Mouse (Mus musculus): ENCODE data around the gene Kcna10. TPM values are rescaled to one million over a fixed set of nuclear protein-coding genes. Genes with fewer than 3 reads are reported as not detected.
A peak's percentile ranks its signal among the peaks of the same experiment; 100 is the strongest.

The Kcna10 gene
- polyA plus RNA-seq, 1 experiment from 2014 or later: not detected

DNA sequence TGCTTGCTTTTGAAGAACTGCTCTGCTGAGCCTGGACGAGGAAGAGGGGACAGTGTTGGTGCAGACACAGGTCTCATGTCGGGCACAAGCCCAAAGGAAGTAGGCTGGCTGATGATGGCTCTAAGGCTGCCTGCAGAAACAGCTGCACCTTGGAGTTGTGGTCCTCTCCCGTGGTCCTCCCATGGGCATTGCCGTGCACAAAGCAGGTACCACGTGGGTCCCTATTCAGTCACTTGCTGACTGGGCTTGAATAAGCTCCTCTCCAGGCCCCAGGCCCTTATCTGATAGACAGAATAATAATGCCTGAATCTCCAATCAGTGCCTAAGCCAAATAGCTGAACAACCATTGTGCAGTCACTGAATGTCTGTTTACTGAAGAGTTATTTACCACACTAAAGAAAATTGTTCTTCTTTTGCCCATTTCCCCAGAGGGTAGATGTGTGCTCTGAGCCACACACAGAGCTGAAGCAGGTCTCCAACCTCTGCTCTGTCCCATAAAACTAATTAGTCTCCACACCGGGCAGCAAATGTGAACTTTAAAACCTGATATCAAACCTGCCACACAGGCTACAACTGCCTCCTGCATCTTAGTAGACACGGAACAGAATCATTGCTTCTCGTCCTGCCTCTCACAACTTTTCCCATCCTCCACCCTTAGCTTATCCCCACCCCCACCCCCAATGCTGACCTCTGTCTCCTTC is 33.7 kb downstream of the Kcna10 start:
- no peaks in the 10 kb centered on the region for H3K4me1 ChIP-seq (ENCODE audit: insufficient read depth)
- H3K4me3 ChIP-seq (ENCODE audit: low read depth, low read length): no peak overlapping the region
- H3K9me3 ChIP-seq (ENCODE audit: low read depth, low read length): no peaks in the 10 kb centered on the region
- TF ChIP-seq CTCF (IDR thresholded peaks at IDR 0.05; ENCODE audit: low read depth): no peak
- no peaks in the 10 kb centered on the region for H3K36me3 ChIP-seq (ENCODE audit: insufficient read depth)
- no peak overlapping the region for H3K4me2 ChIP-seq
- H3K27me3 ChIP-seq (ENCODE audit: insufficient read depth, low read length): no peaks in the 10 kb centered on the region
- WGBS: 69% methylated on average over 8 of the region's 8 CpGs
- H3K9ac ChIP-seq: no peak overlapping the region
- H3K27ac ChIP-seq (ENCODE audit: low read depth): no peak overlapping the region
- DNase-seq: no peak
- ATAC-seq (ENCODE audit: insufficient read depth): no peak

DNA sequence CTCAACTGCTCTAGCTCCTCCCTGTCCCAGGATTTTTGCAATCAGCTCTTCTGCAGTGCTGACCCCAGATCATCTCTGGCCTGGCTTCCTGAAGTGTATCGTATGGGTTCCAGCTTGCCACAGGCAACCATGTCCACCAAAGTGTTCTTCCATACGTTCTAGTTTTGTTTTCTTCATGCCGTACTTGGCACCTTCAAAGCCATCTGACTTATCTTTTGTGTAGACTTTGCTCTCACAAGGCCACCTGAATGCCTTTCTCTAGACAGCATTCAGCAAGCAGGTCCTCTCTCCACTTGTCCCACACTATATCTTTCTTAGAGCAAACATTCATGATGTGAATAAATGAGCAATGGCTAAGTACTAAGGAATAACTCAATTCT is 34.2 kb downstream of the Kcna10 start:
- DNase-seq (no peak), ATAC-seq (ENCODE audit: insufficient read depth) (no peak)
- H3K4me1 ChIP-seq (ENCODE audit: insufficient read depth): no peaks in the 10 kb centered on the region
- H3K4me3 ChIP-seq (ENCODE audit: low read depth, low read length): no peak overlapping the region
- H3K4me2 ChIP-seq: no peak overlapping the region
- no peaks in the 10 kb centered on the region for H3K9me3 ChIP-seq (ENCODE audit: low read depth, low read length)
- no peaks in the 10 kb centered on the region for H3K27me3 ChIP-seq (ENCODE audit: insufficient read depth, low read length)
- no peak overlapping the region for H3K27ac ChIP-seq (ENCODE audit: low read depth)
- H3K9ac ChIP-seq: no peak overlapping the region
- WGBS: 62% methylated on average over 3 of the region's 3 CpGs
- H3K36me3 ChIP-seq (ENCODE audit: insufficient read depth): no peaks in the 10 kb centered on the region
- TF ChIP-seq CTCF (IDR thresholded peaks at IDR 0.05; ENCODE audit: low read depth): no peak

DNA sequence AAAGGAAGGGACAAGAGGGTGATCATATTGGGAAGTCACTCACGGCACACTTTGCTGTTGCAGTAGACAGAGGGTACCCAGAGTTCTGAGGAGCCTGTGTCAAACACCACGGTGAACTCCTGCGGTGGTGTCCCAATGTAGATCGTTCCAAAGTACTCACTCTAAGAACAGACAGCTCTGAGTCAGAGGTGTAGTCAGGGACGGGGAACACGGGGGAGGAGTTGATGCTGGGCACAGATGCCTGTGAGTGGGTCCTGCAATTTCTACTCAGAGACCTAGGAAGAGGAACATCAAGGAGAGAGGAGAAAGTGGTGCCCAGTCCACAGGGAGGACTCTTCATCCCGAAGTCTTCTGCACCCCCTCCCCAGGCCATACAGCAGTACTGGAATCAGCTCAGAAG is 35.7 kb downstream of the Kcna10 start:
- WGBS: 88% methylated on average over 7 of the region's 7 CpGs
- H3K27me3 ChIP-seq (ENCODE audit: insufficient read depth, low read length): no peaks in the 10 kb centered on the region
- no peaks in the 10 kb centered on the region; the same call in 1 of the 2 replicates for H3K4me1 ChIP-seq (ENCODE audit: insufficient read depth)
- H3K27ac ChIP-seq (ENCODE audit: low read depth): no peak overlapping the region
- no peak for TF ChIP-seq CTCF (IDR thresholded peaks at IDR 0.05; ENCODE audit: low read depth)
- no peak overlapping the region for H3K4me3 ChIP-seq (ENCODE audit: low read depth, low read length)
- H3K9ac ChIP-seq: no peak overlapping the region
- no peak for DNase-seq
- no peak overlapping the region for H3K4me2 ChIP-seq
- no peak for ATAC-seq (ENCODE audit: insufficient read depth)
- no peaks in the 10 kb centered on the region for H3K36me3 ChIP-seq (ENCODE audit: insufficient read depth)
- no peaks in the 10 kb centered on the region for H3K9me3 ChIP-seq (ENCODE audit: low read depth, low read length)

DNA sequence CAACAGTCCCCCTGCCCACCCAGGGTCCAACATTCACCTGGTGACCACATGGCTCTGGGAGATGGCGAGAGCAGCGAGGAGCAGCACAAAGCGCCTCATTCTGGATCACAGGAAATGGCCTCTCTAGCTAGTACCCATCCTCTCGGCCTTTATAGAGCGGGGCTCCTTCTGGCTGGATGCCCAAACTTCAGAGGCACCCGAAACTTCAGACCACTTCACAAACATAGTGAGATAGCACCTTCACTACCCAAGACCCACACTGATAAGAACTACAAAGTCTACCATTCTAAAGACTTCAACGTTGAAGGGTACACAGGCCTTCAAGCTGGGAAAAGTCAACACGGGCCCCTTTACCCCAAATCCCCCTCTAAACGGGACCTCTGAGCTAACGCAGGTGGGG is 38.8 kb downstream of the Kcna10 start, which contains the start of gene Cym:
TSS of gene Cym (minus strand) at position 125 of the 400 bp plus-strand sequence.
- Histone ChIP-seq H3K4me1 (ENCODE audit: insufficient read depth) (no peaks in the 10 kb centered on the region; the same call in 1 of the 2 replicates), H3K27ac (ENCODE audit: low read depth) (no peak within 1 kb of the TSS), H3K27me3 (ENCODE audit: insufficient read depth, low read length) (no peaks in the 10 kb centered on the region), H3K4me3 (ENCODE audit: low read depth, low read length) (no peak within 1 kb of the TSS), H3K9ac (no peak within 1 kb of the TSS), H3K4me2 (peak within 1 kb of the TSS; percentile 12; the same call in 1 of the 2 replicates), H3K9me3 (ENCODE audit: low read depth, low read length) (no peaks in the 10 kb centered on the region), H3K36me3 (ENCODE audit: insufficient read depth) (no peaks in the 10 kb centered on the region)
- peak; percentile 58 for DNase-seq
- peak; percentile 74 for ATAC-seq (ENCODE audit: insufficient read depth)
- no peak for TF ChIP-seq CTCF (IDR thresholded peaks at IDR 0.05; ENCODE audit: low read depth)
- WGBS: 53% methylated on average over 10 of the region's 10 CpGs

DNA sequence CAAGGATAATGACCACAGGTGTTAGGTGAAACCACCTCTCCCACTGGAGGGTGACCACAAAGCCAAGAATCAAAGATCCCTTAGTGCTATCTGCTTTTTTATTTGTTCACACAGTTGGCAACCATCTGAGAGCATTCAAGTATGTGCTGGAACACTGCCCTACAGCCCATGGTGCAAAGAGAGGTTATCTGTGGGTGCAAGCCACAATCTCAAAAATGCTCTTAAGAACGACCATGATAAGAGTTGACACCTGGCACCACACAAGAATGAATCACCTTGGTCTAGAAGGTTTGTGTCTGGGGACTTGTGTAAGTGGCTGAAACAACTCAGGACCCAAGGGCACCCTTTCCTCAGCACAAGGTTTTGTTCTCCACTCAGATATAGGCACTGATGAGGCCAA is 40.4 kb downstream of the Kcna10 start:
- WGBS: 25% methylated on average over 1 of the region's 1 CpGs
- H3K9ac ChIP-seq: no peak overlapping the region
- DNase-seq (peak; percentile 35), ATAC-seq (ENCODE audit: insufficient read depth) (0 out of 2 replicates have a peak, but pooled peaks have one; percentile 45)
- H3K4me3 ChIP-seq (ENCODE audit: low read depth, low read length): no peak overlapping the region
- H3K4me1 ChIP-seq (ENCODE audit: insufficient read depth): no peaks in the 10 kb centered on the region; the same call in 1 of the 2 replicates
- TF ChIP-seq CTCF (IDR thresholded peaks at IDR 0.05; ENCODE audit: low read depth): no peak
- no peaks in the 10 kb centered on the region for H3K27me3 ChIP-seq (ENCODE audit: insufficient read depth, low read length)
- H3K27ac ChIP-seq (ENCODE audit: low read depth): no peak overlapping the region
- no peaks in the 10 kb centered on the region for H3K9me3 ChIP-seq (ENCODE audit: low read depth, low read length)
- H3K36me3 ChIP-seq (ENCODE audit: insufficient read depth): no peaks in the 10 kb centered on the region
- H3K4me2 ChIP-seq: no peak overlapping the region

DNA sequence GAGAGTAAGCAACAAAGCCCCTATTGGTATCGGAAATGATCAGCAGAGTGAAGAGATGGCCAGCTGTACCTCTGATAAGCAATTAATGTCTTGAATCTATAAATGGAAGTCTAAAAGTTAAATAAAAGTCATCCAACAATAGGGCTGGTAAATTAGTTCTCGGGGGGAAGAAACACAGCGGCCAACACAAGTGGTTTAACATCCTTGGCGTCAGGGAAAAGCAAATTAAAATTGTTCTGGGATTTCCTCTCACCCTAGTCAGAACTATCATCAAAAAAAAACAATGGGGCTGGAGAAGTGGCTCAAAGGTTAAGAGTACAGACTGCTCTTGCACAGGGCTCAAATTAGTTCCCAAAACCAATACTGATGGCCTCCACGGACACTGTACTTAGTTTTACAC is 43.0 kb downstream of the Kcna10 start:
- H3K36me3 ChIP-seq (ENCODE audit: insufficient read depth): no peaks in the 10 kb centered on the region
- DNase-seq: no peak
- no peaks in the 10 kb centered on the region for H3K9me3 ChIP-seq (ENCODE audit: low read depth, low read length)
- 78% methylated on average over 5 of the region's 5 CpGs for WGBS
- no peaks in the 10 kb centered on the region for H3K27me3 ChIP-seq (ENCODE audit: insufficient read depth, low read length)
- no peak overlapping the region for H3K4me3 ChIP-seq (ENCODE audit: low read depth, low read length)
- no peaks in the 10 kb centered on the region; the same call in 1 of the 2 replicates for H3K4me1 ChIP-seq (ENCODE audit: insufficient read depth)
- no peak overlapping the region for H3K9ac ChIP-seq
- no peak for ATAC-seq (ENCODE audit: insufficient read depth)
- TF ChIP-seq CTCF (IDR thresholded peaks at IDR 0.05; ENCODE audit: low read depth): no peak
- no peak overlapping the region for H3K4me2 ChIP-seq
- no peak overlapping the region for H3K27ac ChIP-seq (ENCODE audit: low read depth)

DNA sequence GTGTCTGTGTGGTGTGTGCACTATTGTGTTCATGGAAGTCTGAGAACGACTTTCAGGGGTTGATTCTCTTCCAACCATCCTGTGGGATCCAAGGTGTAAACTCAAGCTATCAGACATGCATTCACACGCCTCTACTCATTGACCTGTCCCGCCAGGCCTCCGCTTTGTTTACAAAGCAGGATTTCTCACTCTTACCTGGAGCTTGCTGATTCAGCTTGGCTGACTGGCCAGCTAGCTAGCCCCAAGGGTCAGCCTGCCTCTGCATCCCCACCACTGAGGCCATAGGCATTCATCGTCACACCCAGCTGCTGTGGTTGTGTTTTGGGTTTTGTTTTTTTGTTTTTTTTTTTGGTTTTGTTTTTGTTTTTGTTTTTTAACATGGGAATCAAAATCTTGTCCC is 46.4 kb downstream of the Kcna10 start:
- DNase-seq (no peak), ATAC-seq (ENCODE audit: insufficient read depth) (no peak)
- no peaks in the 10 kb centered on the region for H3K27me3 ChIP-seq (ENCODE audit: insufficient read depth, low read length)
- no peak for TF ChIP-seq CTCF (IDR thresholded peaks at IDR 0.05; ENCODE audit: low read depth)
- no peak overlapping the region for H3K27ac ChIP-seq (ENCODE audit: low read depth)
- H3K9me3 ChIP-seq (ENCODE audit: low read depth, low read length): no peaks in the 10 kb centered on the region
- H3K36me3 ChIP-seq (ENCODE audit: insufficient read depth): no peaks in the 10 kb centered on the region
- no peaks in the 10 kb centered on the region for H3K4me1 ChIP-seq (ENCODE audit: insufficient read depth)
- 59% methylated on average over 5 of the region's 5 CpGs for WGBS
- no peak overlapping the region for H3K9ac ChIP-seq
- no peak overlapping the region for H3K4me2 ChIP-seq
- no peak overlapping the region for H3K4me3 ChIP-seq (ENCODE audit: low read depth, low read length)

All from lung, embryonic 14.5 days (tissue).